Mouse (Mus musculus) CD4-positive, CD25-positive, alpha-beta regulatory T cell, adult 4 months (primary cell): Measurements from ENCODE around the gene Abcg4. TPM values are rescaled to one million over a fixed set of nuclear protein-coding genes. Genes with fewer than 3 reads are reported as not detected.
A peak's percentile ranks its signal among the peaks of the same experiment; 100 is the strongest.
"Not testable (repeated sequence)": the region's sequence is repeated elsewhere in the genome, so short reads cannot be mapped to it uniquely, and the experiment has no call there.

Experiments
- ATAC-seq: one replicate; pipeline ENCODE4 v1.8.0; 2017
- polyA plus RNA-seq, 2 experiments: library from polyadenylated mRNA; unstranded; fragments of 100-300 nt; shearing (Covaris generic); gene quantifications; one replicate each; pipeline ENCODE4 v1.2.1; 2017

Gene Abcg4
- not detected for polyA plus RNA-seq

DNA sequence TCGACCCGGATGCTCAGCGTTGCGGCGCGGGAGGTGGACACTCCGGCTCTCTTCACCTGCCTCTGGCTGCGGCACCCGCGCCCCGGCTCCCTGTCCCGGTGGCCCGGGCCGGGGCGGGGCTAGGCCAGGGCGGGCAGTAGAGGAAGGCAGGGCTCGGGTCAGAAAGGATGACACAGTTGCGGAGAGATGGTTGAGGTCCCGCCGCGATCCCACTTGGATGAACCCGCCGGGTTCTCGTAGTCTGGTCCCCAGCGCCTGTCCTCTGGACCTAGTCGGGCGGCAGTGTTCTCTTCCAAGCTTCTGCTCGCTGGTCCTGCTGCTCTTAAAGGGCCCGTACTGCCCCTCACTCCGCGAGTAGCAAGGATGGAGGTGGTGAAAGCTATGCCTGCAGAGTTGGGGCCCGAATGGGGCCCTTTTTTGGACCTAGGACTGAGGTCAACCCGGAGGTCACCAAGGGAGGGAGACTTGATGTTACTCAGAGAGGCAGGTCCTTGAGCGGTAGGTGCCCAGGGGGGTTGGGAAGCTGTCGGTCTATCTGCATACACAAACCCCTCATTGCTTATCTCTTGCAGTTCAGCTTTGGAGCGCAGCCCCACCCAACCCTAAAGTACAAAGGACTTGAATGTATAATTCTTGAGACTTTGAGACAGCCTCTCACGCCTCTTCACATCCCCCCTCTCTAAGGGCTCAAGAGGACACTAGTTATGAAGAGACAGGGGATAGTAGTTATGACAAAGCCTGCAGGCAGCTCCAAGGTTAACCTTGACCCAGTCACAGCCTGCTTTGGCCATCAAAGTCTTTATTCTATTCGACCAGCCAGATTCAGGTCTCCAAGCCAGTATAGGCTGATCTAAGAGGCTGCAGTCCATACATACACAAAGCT lies at the start of gene Abcg4:
Gene Abcg4 (minus strand): TSS at position 540 of the 883 bp plus-strand sequence.
- peak; percentile 26 for ATAC-seq

DNA sequence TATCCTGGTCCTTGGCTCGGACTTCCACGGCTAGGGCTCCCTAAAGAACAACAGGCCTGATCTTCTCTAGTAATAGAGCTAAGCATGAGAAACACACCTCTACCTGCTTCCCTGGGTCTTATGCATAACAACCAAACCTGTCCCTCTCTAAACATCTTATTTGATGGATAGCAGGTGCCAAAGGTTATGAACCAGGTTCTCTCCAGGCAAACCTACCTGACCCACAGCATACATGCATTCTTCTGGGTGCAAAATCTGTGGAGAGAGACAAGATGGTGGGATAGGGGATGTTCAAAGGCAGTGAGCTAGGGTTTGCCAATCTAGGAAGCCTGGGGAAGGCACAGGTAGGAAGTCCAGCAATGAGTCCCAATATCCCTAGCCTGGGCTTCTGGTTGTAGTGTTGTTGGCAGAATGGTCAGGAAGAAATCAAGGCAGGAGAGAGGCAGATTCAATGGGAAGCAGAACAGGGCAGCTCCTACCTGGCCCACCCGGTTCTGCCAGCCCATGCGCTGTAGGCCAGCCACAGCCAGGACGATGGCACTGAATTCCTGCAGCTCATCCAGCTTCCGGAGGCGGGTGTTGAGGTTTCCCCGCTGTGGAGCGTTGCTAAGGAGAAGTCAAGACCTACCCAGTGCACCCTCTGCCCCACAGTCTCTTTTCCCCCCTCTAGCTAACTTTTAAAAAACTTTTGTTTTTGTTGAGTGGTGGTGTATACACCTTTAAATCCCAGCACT lies 49.2 kb upstream of the Abcg4 start:
- ATAC-seq, result no peak

DNA sequence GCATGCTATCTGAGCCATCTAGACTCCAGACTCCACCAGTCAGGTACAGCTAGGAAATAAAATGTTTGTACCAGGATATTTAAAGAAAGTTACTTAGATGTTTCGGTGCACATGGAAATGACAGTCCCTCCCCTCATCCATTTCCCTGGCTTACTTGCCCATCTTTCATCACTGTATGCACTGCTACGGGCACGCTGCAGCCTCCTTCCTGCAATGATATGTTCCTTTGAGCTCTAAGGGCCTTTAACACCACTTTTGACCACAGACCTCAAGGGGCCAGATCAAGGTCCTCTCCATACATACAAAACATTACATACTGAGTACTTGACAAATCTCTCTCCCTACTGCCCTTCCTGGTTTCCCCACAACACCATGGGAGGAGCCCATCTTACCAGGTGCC lies 48.5 kb upstream of the Abcg4 start:
- no peak for ATAC-seq

DNA sequence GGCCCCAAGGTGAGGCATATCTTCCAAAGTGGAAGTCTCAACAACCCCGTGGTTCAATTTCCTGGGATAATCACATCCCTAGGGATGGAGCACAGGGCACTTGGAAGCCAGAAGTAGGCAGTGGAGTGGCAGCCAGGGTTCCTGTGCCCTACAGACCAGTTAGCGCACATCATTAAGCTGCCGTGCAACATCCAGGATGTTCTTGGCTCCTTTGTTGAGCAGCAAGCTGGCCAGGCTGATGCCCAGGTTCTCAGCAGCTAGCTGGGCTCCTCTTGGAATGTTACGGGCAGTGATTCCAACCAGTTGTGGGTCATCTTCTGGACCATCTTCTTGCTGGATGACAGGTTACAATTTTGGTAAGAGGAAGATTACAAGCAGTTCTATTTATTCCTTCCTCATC lies 48.1 kb upstream of the Abcg4 start:
- not testable (repeated sequence) for ATAC-seq

DNA sequence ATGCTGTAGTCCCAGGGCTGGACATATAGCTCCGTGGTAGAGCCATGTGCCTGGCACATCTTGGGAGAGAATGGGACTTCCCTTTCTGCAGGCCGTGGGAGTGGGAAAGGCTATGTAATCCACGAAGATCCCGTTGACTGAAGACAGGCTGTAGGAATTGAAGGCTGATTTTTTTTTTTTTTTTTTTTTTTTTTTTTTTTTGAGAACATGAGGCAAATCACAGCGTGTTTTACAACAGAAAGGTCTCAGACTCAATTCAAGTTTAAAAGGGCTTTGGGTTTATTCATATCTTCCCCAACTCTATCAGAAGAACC lies 47.6 kb upstream of the Abcg4 start:
- ATAC-seq, result no peak

DNA sequence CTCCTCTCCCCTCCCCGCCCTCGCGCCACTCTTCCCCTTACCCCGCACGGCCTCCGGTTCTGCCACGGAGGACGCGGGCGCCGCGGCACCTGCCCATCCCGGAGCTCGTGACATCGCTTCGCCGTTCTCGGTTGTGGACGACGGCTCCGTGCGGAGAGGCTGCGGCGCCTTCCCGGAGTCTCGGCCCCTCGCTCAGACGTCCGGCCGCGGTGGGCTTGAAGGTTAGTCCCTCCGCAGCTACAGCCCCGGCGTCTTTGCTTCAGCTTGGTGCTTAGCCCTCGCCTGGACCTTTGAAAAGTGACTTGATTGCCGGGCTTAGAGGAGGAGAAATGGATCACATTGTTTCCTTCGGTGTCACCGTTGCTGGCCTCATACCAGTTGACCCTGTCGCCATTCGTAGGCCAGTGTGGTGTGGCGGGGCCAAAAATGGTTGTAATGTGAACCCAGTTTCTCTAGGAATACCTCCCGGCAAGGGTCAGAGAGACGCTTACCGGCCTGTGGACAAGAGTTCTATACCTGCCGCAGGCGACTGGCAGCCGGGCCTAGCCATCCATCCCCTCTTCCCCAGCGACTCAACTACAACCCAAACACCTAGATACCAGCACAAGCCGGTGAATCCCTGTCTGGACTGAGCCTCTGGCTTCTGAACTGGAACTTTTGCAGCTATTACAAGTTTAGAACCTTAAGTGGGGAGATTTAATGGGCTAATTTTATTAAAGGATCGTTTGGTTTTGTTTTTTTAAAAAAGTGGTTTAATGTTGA lies 47.1 kb upstream of the Abcg4 start:
- no peak for ATAC-seq

DNA sequence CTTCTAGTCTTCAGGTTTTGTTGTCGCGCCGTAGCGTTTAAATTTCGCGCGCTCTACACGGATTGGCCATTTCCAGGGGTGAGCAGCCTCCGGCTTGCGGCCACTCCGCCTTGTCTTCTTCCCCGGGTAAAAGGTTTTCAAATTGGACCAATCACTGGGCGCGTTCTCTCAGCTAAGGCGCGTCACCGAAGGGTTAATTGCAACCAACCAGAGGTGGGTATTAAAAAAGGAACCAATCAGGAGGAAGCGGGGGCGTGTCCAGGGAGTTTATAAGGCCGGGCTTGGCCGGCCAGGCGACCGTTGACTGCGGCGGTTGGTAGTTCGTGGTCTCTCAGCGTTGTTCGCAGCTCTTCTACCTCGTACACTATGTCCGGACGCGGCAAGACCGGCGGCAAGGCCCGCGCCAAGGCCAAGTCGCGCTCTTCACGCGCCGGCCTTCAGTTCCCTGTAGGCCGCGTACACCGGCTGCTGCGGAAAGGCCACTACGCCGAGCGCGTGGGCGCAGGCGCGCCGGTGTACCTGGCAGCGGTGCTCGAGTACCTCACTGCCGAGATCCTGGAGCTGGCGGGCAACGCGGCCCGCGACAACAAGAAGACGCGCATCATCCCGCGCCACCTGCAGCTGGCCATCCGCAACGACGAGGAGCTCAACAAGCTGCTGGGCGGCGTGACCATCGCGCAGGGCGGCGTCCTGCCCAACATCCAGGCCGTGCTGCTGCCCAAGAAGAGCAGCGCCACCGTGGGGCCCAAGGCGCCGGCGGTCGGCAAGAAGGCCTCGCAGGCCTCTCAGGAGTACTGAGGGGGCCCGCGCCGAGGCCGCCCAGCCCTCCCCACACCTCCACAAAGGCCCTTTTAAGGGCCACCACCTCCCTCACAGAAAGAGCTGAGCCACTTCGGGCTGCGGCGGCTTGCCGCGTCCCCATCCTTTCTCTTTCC lies 46.2 kb upstream of the Abcg4 start, which contains the start of gene H2afx:
Gene H2afx (plus strand): TSS at position 299 of the 935 bp plus-strand sequence.
- ATAC-seq, result peak; percentile 97

DNA sequence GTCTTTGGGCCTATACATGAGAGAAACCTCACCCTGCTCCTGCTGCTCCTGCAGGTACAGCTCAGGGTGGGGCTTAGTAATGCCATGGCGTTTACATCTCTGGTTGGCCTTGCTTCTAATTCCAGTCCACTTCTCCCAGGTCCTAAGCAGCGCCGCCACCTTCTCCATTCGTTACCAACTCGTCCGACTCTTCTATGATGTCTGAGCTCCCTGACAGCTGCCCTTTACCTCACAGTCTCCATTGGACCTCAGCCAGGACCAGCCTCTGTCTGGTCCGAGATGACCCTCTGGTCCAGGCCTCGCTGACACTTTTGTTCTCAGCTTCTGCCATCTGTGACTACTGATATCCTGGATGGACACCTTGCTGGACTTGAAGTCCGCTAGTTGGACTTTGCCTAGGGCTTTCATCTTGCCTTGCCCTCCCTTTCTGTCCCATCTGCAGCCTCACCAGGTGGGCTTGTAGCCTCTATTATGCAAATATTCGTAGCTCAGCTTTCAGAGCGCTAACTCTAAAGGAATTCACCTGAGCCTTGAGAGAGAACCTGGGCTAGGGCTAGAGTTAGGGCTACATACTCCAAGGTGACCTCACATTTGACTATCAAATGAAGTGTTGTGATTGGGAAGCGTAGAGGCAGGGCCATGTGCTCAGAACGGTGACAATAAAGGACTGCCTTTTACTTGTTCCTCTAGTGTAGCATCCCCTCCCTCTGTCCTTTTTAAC lies 44.7 kb upstream of the Abcg4 start:
- no peak for ATAC-seq

DNA sequence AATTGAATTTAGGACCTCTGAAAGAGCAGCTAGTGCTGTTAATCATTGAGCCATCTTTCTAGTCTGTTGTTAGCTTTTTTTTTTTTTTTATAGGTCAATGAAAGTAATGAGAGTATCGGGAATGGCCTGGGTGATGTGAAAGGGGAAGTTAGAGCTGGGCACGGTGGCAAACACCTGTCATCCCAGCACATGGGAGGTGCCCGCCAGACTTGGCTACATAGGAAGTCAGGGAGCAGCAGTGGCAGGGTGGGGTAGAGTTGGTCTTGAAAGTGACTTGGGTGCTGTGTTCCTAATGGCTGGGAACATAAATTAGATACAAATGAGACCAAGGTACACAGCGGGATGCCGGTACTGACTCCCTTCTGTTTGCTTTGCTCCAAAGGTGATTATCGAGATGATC lies 42.3 kb upstream of the Abcg4 start:
- ATAC-seq, result no peak

DNA sequence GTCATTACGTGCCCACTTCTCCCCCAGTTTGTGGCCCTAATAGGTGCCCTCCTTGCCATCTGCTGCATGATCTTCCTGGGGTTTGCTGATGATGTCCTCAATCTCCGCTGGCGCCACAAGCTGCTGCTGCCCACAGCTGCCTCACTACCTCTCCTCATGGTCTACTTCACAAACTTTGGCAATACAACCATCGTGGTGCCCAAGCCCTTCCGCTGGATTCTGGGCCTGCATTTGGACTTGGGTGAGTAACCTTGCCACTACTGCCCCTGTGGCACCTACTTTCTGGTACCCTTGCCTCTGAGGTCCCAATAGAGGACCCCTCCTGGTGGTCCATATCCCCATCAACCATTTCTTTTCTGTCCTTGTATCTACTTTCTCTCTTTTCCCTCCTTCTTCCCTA lies 39.5 kb upstream of the Abcg4 start:
- ATAC-seq, result no peak

DNA sequence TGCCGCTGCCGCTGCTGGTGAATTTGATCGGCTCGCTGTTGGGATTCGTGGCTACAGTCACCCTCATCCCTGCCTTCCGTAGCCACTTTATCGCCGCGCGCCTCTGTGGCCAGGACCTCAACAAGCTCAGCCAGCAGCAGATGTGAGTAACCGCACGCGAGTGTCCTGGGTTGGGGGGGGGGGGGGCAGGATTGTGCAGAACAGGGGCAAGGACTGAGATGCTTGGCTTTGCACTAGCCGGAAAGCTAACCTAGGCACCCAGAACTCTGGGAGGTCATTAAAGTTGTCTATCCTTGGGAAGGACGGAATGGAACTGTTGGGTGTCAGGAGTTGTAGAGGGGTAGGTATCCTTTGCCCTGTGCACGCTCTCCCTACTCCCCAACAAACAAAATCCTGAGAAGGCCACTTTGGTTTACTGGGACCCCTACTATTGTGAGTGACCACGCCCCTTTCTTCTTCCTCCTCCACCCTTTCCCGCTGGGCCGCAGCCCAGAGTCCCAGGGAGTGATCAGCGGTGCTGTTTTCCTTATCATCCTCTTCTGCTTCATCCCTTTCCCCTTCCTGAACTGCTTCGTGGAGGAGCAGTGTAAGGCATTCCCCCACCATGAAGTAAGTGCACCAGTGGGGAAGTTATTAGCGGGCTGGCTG lies 38.8 kb upstream of the Abcg4 start:
- peak; percentile 18 for ATAC-seq

DNA sequence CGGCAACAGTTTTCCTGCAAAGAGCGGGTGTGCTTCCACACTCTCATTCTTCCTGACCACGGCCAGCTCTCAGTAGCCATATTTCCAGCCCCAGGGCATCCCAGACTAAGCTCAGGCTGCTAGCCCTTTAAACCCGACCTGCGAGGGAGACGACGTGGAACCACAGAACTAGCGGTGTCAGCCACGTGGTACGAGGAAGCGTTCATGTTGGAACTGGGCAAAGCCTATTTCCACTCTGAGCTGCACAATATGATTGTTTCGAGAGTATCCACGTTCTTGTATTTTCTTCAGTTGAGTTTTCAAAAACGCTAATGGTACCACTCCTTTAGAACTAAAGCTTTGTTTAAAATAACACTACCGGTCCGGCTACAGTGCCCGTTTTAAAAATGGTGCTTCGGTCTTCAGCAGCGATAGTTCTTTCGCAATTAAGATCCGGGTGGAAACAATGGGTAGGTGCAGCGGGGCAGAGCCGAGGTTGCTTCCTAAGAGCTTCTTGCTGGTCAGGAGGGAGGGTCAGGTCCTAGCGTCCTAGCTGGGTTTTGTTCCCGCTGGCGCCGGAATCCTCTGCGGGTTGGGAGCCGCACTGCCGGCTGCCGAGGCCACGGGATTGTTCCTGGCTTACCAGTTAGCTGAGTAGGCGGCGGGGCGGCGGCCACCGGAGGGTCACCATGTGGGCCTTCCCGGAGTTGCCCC lies 38.1 kb upstream of the Abcg4 start:
- ATAC-seq, result peak; percentile 97

DNA sequence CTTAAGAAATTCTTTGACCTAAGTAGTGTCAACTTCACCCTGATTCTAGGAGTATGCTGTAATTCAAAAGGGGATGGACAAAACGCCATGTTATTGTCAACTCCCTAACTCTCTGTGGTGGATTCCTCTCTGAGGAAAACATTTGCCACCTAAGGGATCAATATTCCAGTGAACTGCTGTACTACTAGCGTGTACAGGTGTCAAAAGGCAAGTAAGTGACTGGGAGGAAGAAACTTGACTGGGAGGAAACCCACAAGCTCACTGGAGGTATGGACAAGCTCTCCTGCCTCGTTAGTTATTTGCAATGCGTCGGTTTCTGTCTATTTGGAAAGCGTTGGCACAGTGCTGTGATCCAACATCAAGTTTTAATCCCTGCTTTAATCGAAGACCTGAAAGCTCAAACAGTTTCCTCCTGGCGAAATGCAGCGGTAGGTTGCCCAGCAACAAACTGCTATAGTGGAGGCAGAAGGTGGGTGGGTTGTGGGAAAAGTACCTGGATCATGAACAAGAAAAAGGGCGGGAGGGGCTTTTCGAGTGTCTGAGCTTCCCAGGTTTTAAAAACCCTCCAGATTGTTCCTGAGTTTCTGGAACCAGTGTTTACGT lies 37.5 kb upstream of the Abcg4 start, which contains the start of gene Dpagt1:
Gene Dpagt1 (plus strand): TSS at position 252 of the 603 bp plus-strand sequence.
- no peak for ATAC-seq

DNA sequence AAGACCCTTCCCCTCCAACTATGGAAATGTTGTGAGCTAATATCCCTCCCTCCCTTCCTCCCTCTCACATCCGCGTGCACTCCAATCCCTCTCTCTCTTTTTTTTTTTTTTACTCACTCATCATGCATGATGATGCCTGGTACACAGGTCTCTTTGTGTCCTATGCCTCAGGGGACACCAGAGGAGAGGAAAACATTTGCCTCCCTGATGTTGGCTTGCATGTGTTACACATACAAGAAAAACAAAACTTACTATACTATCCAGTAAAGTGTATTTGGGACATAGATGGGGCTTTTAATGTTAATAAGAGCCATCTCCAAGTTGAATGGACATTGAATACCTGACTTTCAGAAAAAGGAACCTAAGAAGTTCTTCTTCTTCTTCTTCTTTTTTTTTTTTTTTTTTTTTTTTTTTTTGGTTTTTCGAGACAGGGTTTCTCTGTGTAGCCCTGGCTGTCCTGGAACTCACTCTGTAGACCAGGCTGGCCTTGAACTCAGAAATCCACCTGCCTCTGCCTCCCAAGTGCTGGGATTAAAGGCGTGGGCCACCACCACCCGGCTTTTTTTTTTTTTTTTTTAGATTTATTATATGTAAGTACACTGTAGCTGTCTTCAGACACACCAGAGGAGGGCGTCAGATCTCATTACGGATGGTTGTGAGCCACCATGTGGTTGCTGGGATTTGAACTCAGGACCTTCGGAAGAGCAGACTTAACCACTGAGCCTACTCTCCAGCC lies 36.8 kb upstream of the Abcg4 start:
- ATAC-seq, result not testable (repeated sequence)

DNA sequence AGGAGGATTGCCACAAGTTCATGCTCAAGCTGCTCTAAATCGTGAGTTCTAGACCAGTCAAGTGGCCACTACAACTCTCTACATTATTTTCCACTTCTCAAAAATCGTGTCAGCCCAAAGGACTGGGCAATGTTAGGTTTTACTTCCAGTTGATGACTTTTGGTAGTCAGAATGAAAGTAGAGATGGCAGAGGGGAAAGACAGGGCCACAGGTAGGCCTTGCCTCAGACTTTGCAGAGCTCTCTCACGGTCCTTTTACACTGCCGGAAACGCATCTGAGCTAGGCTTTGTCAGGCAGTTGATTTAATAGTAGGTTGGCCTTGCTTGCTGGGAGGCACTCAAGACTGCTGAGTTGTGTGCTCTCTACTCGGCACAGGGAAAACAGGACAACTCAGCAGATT lies 35.7 kb upstream of the Abcg4 start:
- ATAC-seq, result no peak

DNA sequence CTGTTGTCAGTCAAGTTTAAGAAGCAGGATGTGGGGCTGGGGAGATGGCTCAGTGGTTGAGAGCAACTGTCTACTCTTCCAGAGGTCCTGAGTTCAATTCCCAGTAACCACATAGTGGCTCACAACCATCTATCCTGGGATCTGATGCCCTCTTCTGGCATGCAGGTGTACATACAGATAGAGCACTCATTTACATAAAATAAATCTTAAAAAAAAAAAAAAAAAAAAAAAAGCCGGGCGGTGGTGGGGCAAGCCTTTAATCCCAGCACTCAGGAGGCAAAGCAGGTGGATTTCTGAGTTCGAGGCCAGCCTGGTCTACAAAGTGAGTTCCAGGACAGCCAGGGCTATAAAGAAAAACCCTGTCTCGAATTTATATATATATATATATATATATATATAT lies 35.2 kb upstream of the Abcg4 start:
- ATAC-seq, result not testable (repeated sequence)

DNA sequence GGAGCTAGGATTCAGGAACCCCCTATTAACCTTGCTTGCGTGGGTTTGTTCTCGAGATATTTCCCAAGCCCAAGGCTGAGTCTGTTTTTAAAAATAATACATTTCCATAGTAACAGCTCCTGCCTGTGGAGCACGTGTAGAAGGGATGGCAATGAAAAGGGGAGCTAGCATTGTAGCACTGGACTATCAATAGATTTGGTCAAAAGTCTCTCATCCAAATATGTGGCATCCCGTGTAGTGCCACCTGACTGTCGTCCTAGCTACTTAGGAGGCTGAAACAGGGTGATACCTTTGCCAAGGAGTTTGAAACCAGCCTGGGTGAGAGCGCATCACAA lies 32.4 kb upstream of the Abcg4 start:
- no peak for ATAC-seq

DNA sequence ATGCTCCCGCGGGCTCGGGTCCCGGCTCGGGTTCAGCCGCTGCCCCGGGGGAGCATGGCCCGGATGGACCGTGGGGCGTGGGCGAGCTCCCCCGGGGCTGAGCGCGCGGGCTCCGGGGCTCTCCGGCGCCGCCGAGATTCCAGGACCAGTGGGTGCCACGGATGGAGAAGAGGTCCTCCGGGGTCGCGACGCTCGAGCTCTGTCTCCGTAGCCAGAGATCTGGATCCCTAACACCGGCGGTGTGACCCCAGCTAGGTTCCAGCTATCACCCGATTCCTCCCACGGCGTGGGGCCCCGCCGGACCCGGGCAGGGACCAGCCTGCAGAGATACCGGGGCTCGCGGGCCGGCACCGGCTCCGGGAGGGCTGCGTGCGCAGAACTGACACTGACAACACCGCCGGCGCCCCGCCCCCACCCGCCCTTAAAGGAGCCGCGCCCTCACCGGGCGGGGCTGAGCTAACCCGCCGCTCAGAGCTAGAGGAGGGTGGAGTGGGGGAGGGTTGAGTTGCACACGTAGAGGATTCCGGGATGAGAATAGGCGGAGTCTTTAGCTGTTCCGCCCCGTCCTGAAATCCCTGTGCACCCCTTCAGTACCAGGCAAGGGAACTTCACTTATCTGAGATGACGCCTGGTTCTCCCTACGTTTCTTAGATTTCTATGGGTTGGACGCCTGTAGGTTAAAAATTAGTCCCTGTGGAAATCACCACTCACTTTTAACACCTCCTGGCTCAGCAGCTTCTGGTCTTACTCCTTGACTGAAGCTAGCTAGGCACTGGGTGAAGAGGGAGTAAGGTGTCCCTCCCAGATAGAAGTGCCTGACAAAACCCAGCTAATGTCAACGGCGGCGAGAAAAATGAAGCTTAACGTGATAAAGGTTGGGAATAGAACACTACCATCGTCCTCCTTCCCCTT lies 31.7 kb upstream of the Abcg4 start, which contains the start of gene C2cd2l:
Gene C2cd2l (minus strand): TSS at position 399 of the 912 bp plus-strand sequence.
- ATAC-seq, result peak; percentile 81
